ENCODE assay signal across 11 mouse cellular contexts in genomic region chr9:43993221-43993976, GRCm38 (mm10). TPM values are rescaled to one million over a fixed set of nuclear protein-coding genes. Genes with fewer than 3 reads are reported as not detected.
DNase-seq lines count a peak whose midpoint lies in the region; ATAC-seq lines count a peak whose summit lies in the region.
"Had no signal": no experiment of that assay in that cellular context is flagged by ENCODE, and none has a peak within 500 bp of the region (broad histone marks: within the 10 kb centered on the region; RNA-seq: fewer than 3 reads in every experiment).

No protein-coding gene starts in this region.

- H3K27me3 ChIP-seq in kidney, embryonic 15.5 days = no peaks in the 10 kb centered on the region
- no peaks in the 10 kb centered on the region for H3K27me3 ChIP-seq in embryonic facial prominence, embryonic 10.5 days (replicated peaks; ENCODE audit: low read depth, poor library complexity, severe bottlenecking)
- H3K27me3 ChIP-seq in limb, embryonic 11.5 days (ENCODE audit: control insufficient read depth, insufficient read depth, low read length) = no peaks in the 10 kb centered on the region
- H3K27me3 ChIP-seq: neural tube, embryonic 12.5 days had no signal

- 0 out of 2 replicates have a peak overlapping the region, but pooled peaks have one; percentile 14 for H3K4me3 ChIP-seq in kidney, embryonic 15.5 days (replicated peaks)
- H3K4me3 ChIP-seq in embryonic facial prominence, embryonic 10.5 days = no peak overlapping the region
- no peak overlapping the region for H3K4me3 ChIP-seq in limb, embryonic 11.5 days (ENCODE audit: low read depth, low read length)
- H3K4me3 ChIP-seq: neural tube, embryonic 12.5 days had no signal

- no peak overlapping the region for H3K9ac ChIP-seq in kidney, embryonic 15.5 days
- no peak overlapping the region; the same call in 1 of the 2 replicates for H3K9ac ChIP-seq in limb, embryonic 11.5 days (ENCODE audit: low read length)
- H3K9ac ChIP-seq: neural tube, embryonic 12.5 days had no signal

- peak; percentile 89 for ATAC-seq in kidney, embryonic 15.5 days (replicated peaks; ENCODE audit: low FRiP score)
- ATAC-seq in limb, embryonic 11.5 days (ENCODE audit: insufficient number of reproducible peaks, low FRiP score, low TSS enrichment, low read depth) = peak; percentile 56; the same call in 1 of the 2 replicates
- no peak for ATAC-seq in erythroblast, adult 5-6 weeks (replicated peaks; ENCODE audit: low FRiP score, poor library complexity, severe bottlenecking)

- DNase-seq in kidney, adult 8-10 months = no peak
- peak; percentile 78 for DNase-seq in embryo, embryonic 10 days (ENCODE audit: low spot score)
- DNase-seq in embryonic facial prominence, embryonic 10.5 days (ENCODE audit: low spot score) = peak; percentile 71
- peak; percentile 77 for DNase-seq in limb, embryonic 11.5 days (ENCODE audit: low spot score)
- DNase-seq in Muller cell, postnatal 12 days (ENCODE audit: inconsistent ontology term) = no peak
- no peak for DNase-seq in lung, postnatal 14 days
- DNase-seq: adrenal gland, postnatal 36 days; lung, postnatal 36 days had no signal

- peaks cover 52% of the 10 kb centered on the region for H3K4me1 ChIP-seq in kidney, embryonic 15.5 days
- H3K4me1 ChIP-seq in embryonic facial prominence, embryonic 10.5 days = peaks cover 51% of the 10 kb centered on the region
- H3K4me1 ChIP-seq in limb, embryonic 11.5 days (ENCODE audit: control insufficient read depth, insufficient read depth, low read length) = peaks cover 18% of the 10 kb centered on the region

- 5% methylated on average over 9 of the region's 9 CpGs for WGBS in kidney, embryonic 15.5 days
- WGBS in embryonic facial prominence, embryonic 10.5 days = 28% methylated on average over 9 of the region's 9 CpGs
- 1% methylated on average over 9 of the region's 9 CpGs for WGBS in limb, embryonic 11.5 days

- no peaks in the 10 kb centered on the region for H3K9me3 ChIP-seq in kidney, embryonic 15.5 days (replicated peaks)
- H3K9me3 ChIP-seq in embryonic facial prominence, embryonic 10.5 days = no peaks in the 10 kb centered on the region
- H3K9me3 ChIP-seq in limb, embryonic 11.5 days (ENCODE audit: control insufficient read depth, low read length) = no peaks in the 10 kb centered on the region
- H3K9me3 ChIP-seq: neural tube, embryonic 12.5 days had no signal

- H3K4me2 ChIP-seq in kidney, embryonic 15.5 days = peak overlapping the region; percentile 20
- H3K4me2 ChIP-seq in limb, embryonic 11.5 days (ENCODE audit: low read depth, severe bottlenecking) = no peak overlapping the region
- H3K4me2 ChIP-seq: neural tube, embryonic 12.5 days had no signal

- peak overlapping the region; percentile 87 for H3K27ac ChIP-seq in kidney, embryonic 15.5 days
- peak overlapping the region; percentile 61 for H3K27ac ChIP-seq in embryonic facial prominence, embryonic 10.5 days (replicated peaks)
- H3K27ac ChIP-seq in limb, embryonic 11.5 days (replicated peaks; ENCODE audit: low read depth, low read length) = peak overlapping the region; percentile 60
- H3K27ac ChIP-seq: neural tube, embryonic 12.5 days had no signal

- no peaks in the 10 kb centered on the region for H3K36me3 ChIP-seq in kidney, embryonic 15.5 days
- H3K36me3 ChIP-seq in embryonic facial prominence, embryonic 10.5 days (replicated peaks) = no peaks in the 10 kb centered on the region
- no peaks in the 10 kb centered on the region for H3K36me3 ChIP-seq in limb, embryonic 11.5 days (ENCODE audit: control insufficient read depth, insufficient read depth, low read length)
- H3K36me3 ChIP-seq: neural tube, embryonic 12.5 days had no signal

RNA-seq across cellular contexts. Expression of gene Thy1, which starts 49.8 kb away (rescaled TPM):
- 9.6 and 10.2 TPM in 2 replicates for polyA plus RNA-seq in kidney, embryonic 15.5 days (2015; fragmentation: Nextera tagmentation; extraction: Ambion mirVana)
- polyA plus RNA-seq in embryonic facial prominence, embryonic 10.5 days (2016; fragmentation: Nextera tagmentation; extraction: Ambion mirVana) = 0.39 and 0.41 TPM in 2 replicates
- polyA plus RNA-seq in limb, embryonic 11.5 days (2014; fragmentation: Nextera tagmentation; extraction: Ambion mirVana) = 0.34 and 0.52 TPM in 2 replicates
- 1.5 and 9.0 TPM in 2 replicates for total RNA-seq in erythroblast, adult 5-6 weeks (2015; ENCODE audit: low replicate concordance)
- 5.0 TPM in 1 of 2 replicates, not detected in the other for total RNA-seq in erythroblast, adult 5-6 weeks (2017; ENCODE audit: low replicate concordance)

Comparison
In these comparisons a context has a peak if more than half of its experiments do, and no peak if none do; other contexts are left out.
1. DNase-seq: peak in embryo, embryonic 10 days (single experiment), embryonic facial prominence, embryonic 10.5 days (single experiment) and limb, embryonic 11.5 days (single experiment); none in kidney, adult 8-10 months (0 of 2), Muller cell, postnatal 12 days (single experiment) and lung, postnatal 14 days (single experiment).
2. Peak in every context shown above with its lines, with median percentiles within 50 percentile points of each other: H3K27ac ChIP-seq.